Mouse (Mus musculus) intestine, embryonic 14.5 days (tissue): ENCODE measurements around the gene Ndc80. TPM values are rescaled to one million over a fixed set of nuclear protein-coding genes. Genes with fewer than 3 reads are reported as not detected.
"Not testable (repeated sequence)": the region's sequence is repeated elsewhere in the genome, so short reads cannot be mapped to it uniquely, and the experiment has no call there.

Experiments
- ATAC-seq: fragments of 200-750 bp; cut with Nextera tagmentation; replicated peaks from 2 replicates; pipeline ENCODE4 v1.8.0; 2017; ENCODE audit warnings: low read depth, moderate number of reproducible peaks, moderate TSS enrichment, moderate library complexity; ENCODE audit not compliant: low FRiP score, low TSS enrichment
- DNase-seq: peaks from one replicate; pipeline ENCODE4 v3.0.0-alpha.2; 2018; ENCODE audit warnings: low spot score
- H3K27ac ChIP-seq: fragments of 300-500 bp; sonication (generic); 2 replicates; pipeline ENCODE4 v1.5.1; 2014; ENCODE audit warnings: low read depth, mild to moderate bottlenecking, control low read depth
- H3K27me3 ChIP-seq: fragments of 300-500 bp; sonication (generic); replicated peaks from 2 replicates; pipeline ENCODE4 v1.6.1; 2014; ENCODE audit warnings: low read length, control low read depth; ENCODE audit not compliant: control insufficient read depth, insufficient read depth
- H3K36me3 ChIP-seq: fragments of 300-500 bp; sonication (generic); 2 replicates; pipeline ENCODE4 v1.6.1; 2014; ENCODE audit warnings: low read length, control low read depth; ENCODE audit not compliant: control insufficient read depth, insufficient read depth
- H3K4me1 ChIP-seq: fragments of 300-500 bp; sonication (generic); replicated peaks from 2 replicates; pipeline ENCODE4 v1.6.1; 2014; ENCODE audit warnings: low read length, control low read depth, mixed read lengths; ENCODE audit not compliant: control insufficient read depth, insufficient read depth
- H3K4me2 ChIP-seq: fragments of 300-500 bp; sonication (generic); 2 replicates; pipeline ENCODE4 v1.6.1; 2014; ENCODE audit warnings: low read length
- H3K4me3 ChIP-seq: fragments of 300-500 bp; sonication (generic); 2 replicates; pipeline ENCODE4 v1.5.1; 2014; ENCODE audit warnings: low read depth, low read length, control low read depth, mixed read lengths
- H3K9ac ChIP-seq: fragments of 300-500 bp; sonication (generic); 2 replicates; pipeline ENCODE4 v1.6.1; 2014; ENCODE audit warnings: mild to moderate bottlenecking, low read length
- H3K9me3 ChIP-seq: fragments of 300-500 bp; sonication (generic); 2 replicates; pipeline ENCODE4 v1.6.1; 2016; ENCODE audit warnings: low read length, control low read depth; ENCODE audit not compliant: control insufficient read depth
- WGBS: fragments of 180-500 bp; shearing (Covaris S2); extraction: QIAGEN DNeasy Blood & Tissue Kit; methylation state at CpG from one replicate; pipeline ENCODE4 v1.1.7; 2014; 5-methylcytosine and 5-hydroxymethylcytosine counted together
- polyA plus RNA-seq: library from polyadenylated mRNA; unstranded; fragments of >200 nt; fragmentation: Nextera tagmentation; extraction: Ambion mirVana; gene quantifications from 2 replicates; pipeline ENCODE4 v1.2.1, GENCODE M21; 2014

Ndc80 gene
- 38.0 and 44.0 TPM in 2 replicates for polyA plus RNA-seq

GRCm38 (mm10) chr17:71526711-71527564, at the start of gene Ndc80:
TSS of gene Ndc80 (minus strand) at chr17:71526857.
- Histone ChIP-seq H3K9ac (peak within 1 kb of the TSS; percentile 70), H3K27me3 (no peaks in the 10 kb centered on the region), H3K4me3 (peak within 1 kb of the TSS; percentile 71), H3K9me3 (no peaks in the 10 kb centered on the region), H3K36me3 (peaks cover 10% of the 10 kb centered on the region; the same call in 1 of the 2 replicates), H3K4me1 (0 out of 2 replicates have a peak, but pooled peaks cover 5% of the 10 kb centered on the region), H3K4me2 (peak within 1 kb of the TSS; percentile 55), H3K27ac (peak within 1 kb of the TSS; percentile 99)
- peak; percentile 96 for ATAC-seq
- WGBS = under 1% methylated on average over 66 of the region's 66 CpGs
- peak; percentile 96 for DNase-seq

- H3K36me3 ChIP-seq = no peaks in the 10 kb centered on the region
- H3K27ac ChIP-seq = no peak overlapping the region
- no peak overlapping the region for H3K4me3 ChIP-seq
- no peaks in the 10 kb centered on the region for H3K4me1 ChIP-seq
- ATAC-seq (no peak), DNase-seq (peak; percentile 55)
- no peak overlapping the region for H3K4me2 ChIP-seq
- H3K9me3 ChIP-seq = no peaks in the 10 kb centered on the region
- H3K9ac ChIP-seq = no peak overlapping the region
- H3K27me3 ChIP-seq = no peaks in the 10 kb centered on the region
Observed at GRCm38 (mm10) chr17:71561631-71562030, 35.0 kb upstream of the Ndc80 start.

- Histone ChIP-seq H3K9ac (no peak overlapping the region), H3K4me2 (peak overlapping the region; percentile 100), H3K4me1 (no peaks in the 10 kb centered on the region), H3K27me3 (peaks cover 24% of the 10 kb centered on the region; the same call in 1 of the 2 replicates), H3K4me3 (peak overlapping the region; percentile 68; the same call in 1 of the 2 replicates), H3K9me3 (no peaks in the 10 kb centered on the region), H3K36me3 (no peaks in the 10 kb centered on the region), H3K27ac (no peak overlapping the region)
- no peak for ATAC-seq
- peak; percentile 57 for DNase-seq
- 11% methylated on average over 11 of the region's 11 CpGs for WGBS
Observed at GRCm38 (mm10) chr17:71552901-71553300, 26.2 kb upstream of the Ndc80 start.

GRCm38 (mm10) chr17:71551757-71552451, 25.2 kb upstream of the Ndc80 start, which contains the start of gene Spdya:
TSS of gene Spdya (plus strand) at chr17:71552061.
- DNase-seq (peak; percentile 88), ATAC-seq (peak; percentile 97)
- Histone ChIP-seq H3K4me3 (peak within 1 kb of the TSS; percentile 68), H3K27me3 (peaks cover 24% of the 10 kb centered on the region; the same call in 1 of the 2 replicates), H3K9ac (peak within 1 kb of the TSS; percentile 63), H3K4me2 (peak within 1 kb of the TSS; percentile 100), H3K36me3 (no peaks in the 10 kb centered on the region), H3K9me3 (no peaks in the 10 kb centered on the region), H3K27ac (0 out of 2 replicates have a peak within 1 kb of the TSS, but pooled peaks have one; percentile 16), H3K4me1 (no peaks in the 10 kb centered on the region)
- WGBS = 0% methylated on average over 69 of the region's 78 CpGs

- H3K4me2 ChIP-seq = peak overlapping the region; percentile 100
- H3K36me3 ChIP-seq = no peaks in the 10 kb centered on the region
- DNase-seq = no peak
- no peak for ATAC-seq
- H3K27me3 ChIP-seq = peaks cover 24% of the 10 kb centered on the region; the same call in 1 of the 2 replicates
- H3K4me3 ChIP-seq = peak overlapping the region; percentile 68
- WGBS = 11% methylated on average over 6 of the region's 6 CpGs
- no peaks in the 10 kb centered on the region for H3K9me3 ChIP-seq
- no peaks in the 10 kb centered on the region for H3K4me1 ChIP-seq
- H3K27ac ChIP-seq = no peak overlapping the region
- H3K9ac ChIP-seq = peak overlapping the region; percentile 30; the same call in 1 of the 2 replicates
Observed at GRCm38 (mm10) chr17:71551350-71551749, 24.7 kb upstream of the Ndc80 start.

GRCm38 (mm10) chr17:71548586-71548985, 21.9 kb upstream of the Ndc80 start:
- H3K27me3 ChIP-seq = peaks cover 22% of the 10 kb centered on the region; the same call in 1 of the 2 replicates
- ATAC-seq = no peak
- WGBS = 18% methylated on average over 1 of the region's 1 CpGs
- H3K4me1 ChIP-seq = no peaks in the 10 kb centered on the region
- no peaks in the 10 kb centered on the region for H3K36me3 ChIP-seq
- no peak overlapping the region for H3K27ac ChIP-seq
- no peak overlapping the region for H3K4me3 ChIP-seq
- no peak for DNase-seq
- H3K4me2 ChIP-seq = no peak overlapping the region
- no peaks in the 10 kb centered on the region for H3K9me3 ChIP-seq
- H3K9ac ChIP-seq = no peak overlapping the region

DNA sequence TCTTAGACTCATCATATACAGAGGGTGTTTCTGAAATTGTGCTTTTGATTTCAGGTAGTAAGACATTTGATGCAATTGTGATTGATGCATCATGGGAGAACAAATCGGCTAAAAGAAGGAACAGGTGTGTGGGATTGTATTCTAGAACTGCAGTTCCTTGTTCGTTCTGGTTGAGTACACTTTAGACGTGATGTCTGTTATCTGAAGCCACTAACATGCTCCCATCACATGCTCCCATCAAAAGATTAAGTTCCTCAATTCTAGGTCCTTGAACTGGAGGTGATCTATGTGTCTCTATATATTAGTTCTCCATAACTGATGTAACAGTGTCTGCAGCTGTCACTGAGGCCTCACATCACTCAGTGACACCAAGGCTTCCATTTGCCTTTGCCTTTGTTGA, 10.5 kb upstream of the Ndc80 start:
- no peaks in the 10 kb centered on the region for H3K36me3 ChIP-seq
- no peaks in the 10 kb centered on the region for H3K27me3 ChIP-seq
- no peak overlapping the region for H3K27ac ChIP-seq
- no peak overlapping the region for H3K4me2 ChIP-seq
- no peak for DNase-seq
- H3K9me3 ChIP-seq = no peaks in the 10 kb centered on the region
- ATAC-seq = no peak
- no peaks in the 10 kb centered on the region for H3K4me1 ChIP-seq
- no peak overlapping the region for H3K4me3 ChIP-seq
- H3K9ac ChIP-seq = no peak overlapping the region
- WGBS = 85% methylated on average over 3 of the region's 3 CpGs

GRCm38 (mm10) chr17:71535595-71535994, 8.9 kb upstream of the Ndc80 start:
- H3K4me1 ChIP-seq, H3K27me3 ChIP-seq, H3K4me2 ChIP-seq, H3K36me3 ChIP-seq, H3K27ac ChIP-seq, DNase-seq, H3K4me3 ChIP-seq, H3K9ac ChIP-seq, H3K9me3 ChIP-seq, ATAC-seq: not testable (repeated sequence)
- WGBS = 75% methylated on average over 1 of the region's 1 CpGs
